Mouse (Mus musculus): ENCODE results near the gene Cchcr1.

DNA sequence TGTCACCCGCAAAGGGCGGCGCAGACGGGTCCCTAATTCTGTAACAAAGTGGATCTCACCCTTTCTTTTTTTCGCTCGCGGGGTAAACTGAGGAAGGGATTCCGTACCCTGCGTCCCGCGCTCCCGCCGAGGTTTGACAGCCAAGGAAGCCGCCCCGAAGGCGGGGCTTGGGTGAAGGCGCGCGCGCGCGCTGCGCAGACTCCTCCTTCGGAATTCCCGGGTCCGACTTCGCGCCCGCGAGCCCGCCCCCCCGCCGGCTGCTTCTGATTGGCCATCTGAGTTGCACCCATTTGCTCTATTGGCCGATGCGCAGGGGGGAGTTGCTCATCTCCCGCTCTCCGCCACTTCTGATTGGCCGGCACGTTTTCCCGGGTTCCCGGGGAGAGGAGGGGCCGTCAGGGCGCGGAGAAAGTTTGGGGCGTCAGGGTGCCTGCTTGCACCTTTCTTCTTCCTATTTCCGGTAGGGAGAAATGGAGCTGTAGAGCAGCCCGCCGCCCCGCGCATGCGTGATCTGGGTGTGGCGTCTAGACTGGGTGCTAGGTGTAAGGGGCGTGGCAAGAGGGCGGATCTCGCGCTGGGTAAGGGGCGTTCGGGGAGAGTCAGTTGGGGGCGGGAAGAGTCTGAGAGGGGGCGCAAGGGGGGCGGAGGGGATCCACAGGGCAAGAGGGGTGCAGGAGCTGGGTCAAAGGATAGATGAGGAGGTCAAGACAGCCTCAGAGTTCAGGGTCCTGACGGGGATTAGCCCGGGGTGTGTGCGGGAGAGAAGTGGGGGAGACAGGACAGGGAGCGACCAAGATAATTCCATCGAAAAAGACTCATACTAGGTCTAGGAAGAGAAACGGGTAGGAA lies at the start of gene Cchcr1, which contains the start of gene Tcf19:
- TF ChIP-seq POLR2A (IDR thresholded peaks at IDR 0.05; ENCODE audit: insufficient read depth, low read length) (no peak), CTCF (IDR thresholded peaks at IDR 0.05; ENCODE audit: low read depth, low read length) (no peak)

Data from ES-Bruce4 (cell line).